Mouse (Mus musculus) neural tube, embryonic 11.5 days (tissue): ENCODE results near the gene Bst2. TPM values are rescaled to one million over a fixed set of nuclear protein-coding genes. Genes with fewer than 3 reads are reported as not detected.
"Not testable (repeated sequence)": the region's sequence is repeated elsewhere in the genome, so short reads cannot be mapped to it uniquely, and the experiment has no call there.

Experiments used
- ATAC-seq: fragments of 200-750 bp; cut with Nextera tagmentation; 2 replicates; pipeline ENCODE4 v1.8.0; 2017; ENCODE audit warnings: moderate number of reproducible peaks, mild to moderate bottlenecking, moderate TSS enrichment, moderate library complexity; ENCODE audit not compliant: insufficient read depth, low FRiP score, low TSS enrichment
- DNase-seq: peaks from one replicate; pipeline ENCODE4 v3.0.0-alpha.2; 2015; ENCODE audit warnings: low spot score
- H3K27ac ChIP-seq: fragments of 300-500 bp; sonication (generic); 2 replicates; pipeline ENCODE4 v1.5.1; 2014; ENCODE audit warnings: low read depth, mild to moderate bottlenecking, low read length
- H3K27me3 ChIP-seq: fragments of 300-500 bp; sonication (generic); 2 replicates; pipeline ENCODE4 v1.6.1; 2014; ENCODE audit warnings: mild to moderate bottlenecking, low read length, mixed read lengths; ENCODE audit not compliant: control insufficient read depth, insufficient read depth
- H3K36me3 ChIP-seq: fragments of 300-500 bp; sonication (generic); 2 replicates; pipeline ENCODE4 v1.6.1; 2014; ENCODE audit warnings: mild to moderate bottlenecking, low read length, moderate library complexity, mixed read lengths; ENCODE audit not compliant: control insufficient read depth, insufficient read depth
- H3K4me1 ChIP-seq: fragments of 300-500 bp; sonication (generic); 2 replicates; pipeline ENCODE4 v1.6.1; 2014; ENCODE audit warnings: low read length, mixed read lengths; ENCODE audit not compliant: control insufficient read depth, insufficient read depth
- H3K4me2 ChIP-seq: fragments of 300-500 bp; sonication (generic); 2 replicates; pipeline ENCODE4 v1.6.1; 2014; ENCODE audit warnings: low read depth, mild to moderate bottlenecking, moderate library complexity
- H3K4me3 ChIP-seq: fragments of 300-500 bp; sonication (generic); 2 replicates; pipeline ENCODE4 v1.5.1; 2014; ENCODE audit warnings: low read depth, low read length
- H3K9ac ChIP-seq: fragments of 300-500 bp; sonication (generic); 2 replicates; pipeline ENCODE4 v1.6.1; 2014; ENCODE audit warnings: mild to moderate bottlenecking, low read length
- H3K9me3 ChIP-seq: fragments of 300-500 bp; sonication (generic); 2 replicates; pipeline ENCODE4 v1.6.1; 2016; ENCODE audit warnings: low read length; ENCODE audit not compliant: control insufficient read depth
- WGBS: fragments of 180-500 bp; shearing (Covaris S2); extraction: QIAGEN DNeasy Blood & Tissue Kit; methylation state at CpG from one replicate; pipeline ENCODE4 v1.1.7; 2014; 5-methylcytosine and 5-hydroxymethylcytosine counted together
- polyA plus RNA-seq: library from polyadenylated mRNA; unstranded; fragments of >200 nt; fragmentation: Nextera tagmentation; extraction: Ambion mirVana; gene quantifications from 2 replicates; pipeline ENCODE4 v1.2.1, GENCODE M21; 2014

The Bst2 gene
- polyA plus RNA-seq, 1 experiment from 2014 or later: 4.9 TPM

DNA sequence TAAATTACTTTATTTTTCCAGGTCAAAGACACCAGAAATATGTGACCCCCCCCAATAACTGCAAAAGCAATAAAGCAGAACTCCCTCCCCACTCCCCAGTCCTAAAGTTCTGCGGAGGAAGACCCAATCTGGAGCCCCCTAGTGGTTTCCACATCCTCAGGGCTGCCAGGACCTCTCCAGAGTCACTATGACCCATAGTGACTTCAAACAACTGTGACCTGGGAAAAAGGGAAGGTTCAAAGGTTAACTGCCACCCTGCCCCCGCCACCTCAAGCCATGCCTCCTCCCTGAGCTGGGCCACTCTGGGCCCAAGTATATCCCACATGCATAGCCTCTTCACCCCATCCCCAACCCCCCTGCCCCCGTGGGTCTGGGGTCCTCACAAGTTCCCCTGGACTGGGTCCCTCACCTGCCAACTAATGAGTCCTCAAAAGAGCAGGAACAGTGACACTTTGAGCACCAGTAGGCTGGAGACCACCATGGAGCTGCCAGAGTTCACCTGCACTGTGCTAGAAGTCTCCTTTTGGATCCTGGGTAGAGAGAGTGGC is 2.9 kb downstream of the Bst2 start:
- Histone ChIP-seq H3K4me3 (no peak overlapping the region), H3K9me3 (no peaks in the 10 kb centered on the region), H3K9ac (no peak overlapping the region), H3K27ac (no peak overlapping the region), H3K36me3 (no peaks in the 10 kb centered on the region), H3K27me3 (peaks cover 6% of the 10 kb centered on the region; the same call in 1 of the 2 replicates), H3K4me2 (no peak overlapping the region), H3K4me1 (no peaks in the 10 kb centered on the region)
- DNase-seq: no peak
- WGBS: 32% methylated on average over 3 of the region's 3 CpGs
- no peak for ATAC-seq

DNA sequence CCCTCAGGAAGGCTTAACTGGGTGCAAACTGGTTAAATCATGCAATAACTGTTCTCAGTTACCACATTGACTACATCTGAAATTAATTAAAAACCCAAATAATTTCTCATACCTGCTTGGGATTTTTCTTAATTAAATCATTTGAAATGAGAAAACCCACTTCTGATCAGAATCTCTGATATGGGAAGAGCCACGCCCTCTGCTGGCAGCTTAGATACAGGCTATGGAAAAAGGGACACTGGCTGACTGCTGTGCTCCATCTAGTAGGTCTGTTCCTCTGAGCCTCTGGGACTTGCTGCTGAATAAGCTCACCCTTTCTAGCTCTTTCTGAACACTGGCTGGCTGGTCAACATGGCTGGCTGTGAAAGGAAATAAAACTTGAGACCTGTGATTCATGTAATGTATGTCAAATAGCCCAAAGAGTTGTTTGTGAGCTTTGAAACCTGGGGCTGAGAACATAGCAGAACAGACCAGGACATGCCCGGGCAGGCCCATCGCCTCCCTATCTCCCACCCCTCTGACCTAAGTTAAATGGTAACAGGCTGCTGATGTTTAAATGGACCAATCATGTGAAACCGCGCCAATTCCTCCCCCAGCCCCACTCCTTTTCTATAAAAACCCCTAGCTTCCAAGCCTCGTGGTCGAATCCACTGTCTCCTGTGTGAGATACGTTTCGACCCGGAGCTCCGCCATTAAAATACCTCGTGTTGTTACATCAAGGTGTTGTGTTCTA is 6.4 kb downstream of the Bst2 start:
- 69% methylated on average over 5 of the region's 12 CpGs for WGBS
- H3K4me3 ChIP-seq, H3K4me1 ChIP-seq, ATAC-seq, H3K9ac ChIP-seq, H3K36me3 ChIP-seq, DNase-seq, H3K9me3 ChIP-seq, H3K4me2 ChIP-seq, H3K27ac ChIP-seq: not testable (repeated sequence)
- H3K27me3 ChIP-seq: peaks cover 13% of the 10 kb centered on the region

DNA sequence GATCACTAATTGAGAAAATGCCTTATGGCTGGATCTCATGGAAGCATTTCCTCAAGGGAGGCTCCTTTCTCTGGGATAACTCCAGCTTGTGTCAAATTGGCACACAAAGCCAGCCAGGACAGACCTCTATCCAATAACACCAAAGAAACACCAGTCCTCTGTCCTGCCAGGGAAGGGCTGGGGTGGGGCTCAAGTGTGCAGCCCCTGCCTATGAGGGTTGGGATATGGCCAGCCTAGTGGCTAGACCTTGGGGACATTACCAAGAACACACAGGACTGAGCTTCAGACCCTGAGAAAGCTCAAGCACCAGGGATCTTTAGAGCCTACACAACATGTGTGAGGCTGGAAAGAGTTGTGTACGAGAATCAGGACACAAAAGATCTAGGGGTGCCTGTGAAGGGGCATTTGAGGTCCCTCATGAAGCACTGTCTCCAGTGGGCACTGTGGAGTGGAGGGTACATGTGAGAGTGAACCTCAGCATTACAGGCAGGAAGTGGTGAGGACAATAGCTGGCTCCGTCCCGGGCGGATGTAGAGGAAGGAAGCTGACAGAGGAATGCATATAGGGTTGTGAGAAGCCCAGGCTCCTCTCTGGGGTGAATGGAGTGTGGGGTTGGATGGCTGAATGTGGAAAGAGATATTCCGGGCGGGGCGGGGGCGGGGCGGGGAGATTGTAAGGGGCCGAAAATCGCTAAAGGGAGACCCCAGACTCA is 8.7 kb downstream of the Bst2 start:
- Histone ChIP-seq H3K9me3 (no peaks in the 10 kb centered on the region), H3K27me3 (peaks cover 26% of the 10 kb centered on the region), H3K4me3 (no peak overlapping the region), H3K36me3 (no peaks in the 10 kb centered on the region), H3K4me1 (no peaks in the 10 kb centered on the region), H3K9ac (no peak overlapping the region), H3K4me2 (no peak overlapping the region), H3K27ac (no peak overlapping the region)
- ATAC-seq (no peak), DNase-seq (no peak)
- 83% methylated on average over 11 of the region's 11 CpGs for WGBS

DNA sequence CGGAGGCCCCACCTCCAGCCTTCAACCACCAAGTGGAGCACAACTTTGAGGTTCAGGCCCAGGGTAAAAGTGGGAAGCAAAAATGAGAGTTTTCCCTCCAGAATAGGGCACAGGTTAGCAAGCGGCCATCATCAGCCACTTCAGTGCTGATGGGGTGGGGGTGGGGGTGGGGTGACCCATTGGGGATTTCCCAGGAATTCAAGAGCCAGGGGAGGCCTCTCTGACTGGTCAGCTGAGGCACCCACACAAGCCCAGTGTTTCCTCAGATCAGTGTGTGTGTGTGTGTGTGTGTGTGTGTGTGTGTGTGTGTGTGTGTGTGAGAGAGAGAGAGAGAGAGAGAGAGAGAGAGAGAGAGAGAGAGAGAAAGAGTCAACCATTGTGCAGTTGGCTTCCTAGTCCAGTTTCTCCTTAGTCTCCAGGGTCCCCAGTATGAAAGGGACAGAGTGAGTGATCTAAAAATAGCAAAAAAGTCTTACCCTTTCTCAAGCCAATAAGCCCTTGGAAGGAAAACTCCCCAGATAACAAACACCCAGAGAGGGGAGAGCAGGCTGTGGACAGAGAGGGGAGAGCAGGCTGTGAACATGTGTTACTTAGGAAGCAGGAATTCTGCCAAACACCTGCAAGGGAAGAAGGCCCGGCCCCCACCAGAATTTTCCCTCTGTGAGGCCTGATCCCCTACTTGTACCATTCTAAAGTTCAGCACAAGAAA is 9.9 kb downstream of the Bst2 start:
- 47% methylated on average over 3 of the region's 3 CpGs for WGBS
- H3K9me3 ChIP-seq: no peaks in the 10 kb centered on the region
- no peak overlapping the region for H3K9ac ChIP-seq
- peaks cover 26% of the 10 kb centered on the region for H3K27me3 ChIP-seq
- H3K27ac ChIP-seq: no peak overlapping the region
- no peaks in the 10 kb centered on the region for H3K4me1 ChIP-seq
- no peak overlapping the region for H3K4me3 ChIP-seq
- no peak overlapping the region for H3K4me2 ChIP-seq
- DNase-seq (no peak), ATAC-seq (no peak)
- H3K36me3 ChIP-seq: no peaks in the 10 kb centered on the region

DNA sequence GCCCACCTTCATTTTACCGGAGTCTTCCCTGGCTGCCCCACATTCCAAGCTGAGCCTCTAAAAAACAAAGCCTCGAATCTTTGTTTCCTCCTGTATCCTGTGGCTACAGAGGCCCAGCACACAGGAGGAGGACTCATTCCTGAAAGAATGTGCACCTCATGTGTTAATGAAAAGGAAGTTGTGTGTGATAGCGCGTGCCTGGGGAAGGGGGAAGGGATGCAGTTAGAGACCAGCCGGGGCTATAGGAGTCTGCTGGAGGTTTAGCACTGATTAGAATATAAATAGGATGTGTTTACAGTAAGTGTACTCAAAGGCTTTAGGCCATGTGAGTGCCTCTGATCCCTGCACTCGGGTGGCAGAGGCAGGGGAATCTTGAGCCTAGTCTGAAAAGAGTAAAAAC is 11.0 kb downstream of the Bst2 start:
- H3K4me2 ChIP-seq: no peak overlapping the region
- H3K9me3 ChIP-seq: no peaks in the 10 kb centered on the region
- WGBS: 10% methylated on average over 6 of the region's 6 CpGs
- ATAC-seq (no peak), DNase-seq (no peak)
- no peak overlapping the region for H3K27ac ChIP-seq
- H3K36me3 ChIP-seq: no peaks in the 10 kb centered on the region
- H3K27me3 ChIP-seq: peaks cover 26% of the 10 kb centered on the region
- no peak overlapping the region for H3K4me3 ChIP-seq
- H3K4me1 ChIP-seq: no peaks in the 10 kb centered on the region
- no peak overlapping the region for H3K9ac ChIP-seq

DNA sequence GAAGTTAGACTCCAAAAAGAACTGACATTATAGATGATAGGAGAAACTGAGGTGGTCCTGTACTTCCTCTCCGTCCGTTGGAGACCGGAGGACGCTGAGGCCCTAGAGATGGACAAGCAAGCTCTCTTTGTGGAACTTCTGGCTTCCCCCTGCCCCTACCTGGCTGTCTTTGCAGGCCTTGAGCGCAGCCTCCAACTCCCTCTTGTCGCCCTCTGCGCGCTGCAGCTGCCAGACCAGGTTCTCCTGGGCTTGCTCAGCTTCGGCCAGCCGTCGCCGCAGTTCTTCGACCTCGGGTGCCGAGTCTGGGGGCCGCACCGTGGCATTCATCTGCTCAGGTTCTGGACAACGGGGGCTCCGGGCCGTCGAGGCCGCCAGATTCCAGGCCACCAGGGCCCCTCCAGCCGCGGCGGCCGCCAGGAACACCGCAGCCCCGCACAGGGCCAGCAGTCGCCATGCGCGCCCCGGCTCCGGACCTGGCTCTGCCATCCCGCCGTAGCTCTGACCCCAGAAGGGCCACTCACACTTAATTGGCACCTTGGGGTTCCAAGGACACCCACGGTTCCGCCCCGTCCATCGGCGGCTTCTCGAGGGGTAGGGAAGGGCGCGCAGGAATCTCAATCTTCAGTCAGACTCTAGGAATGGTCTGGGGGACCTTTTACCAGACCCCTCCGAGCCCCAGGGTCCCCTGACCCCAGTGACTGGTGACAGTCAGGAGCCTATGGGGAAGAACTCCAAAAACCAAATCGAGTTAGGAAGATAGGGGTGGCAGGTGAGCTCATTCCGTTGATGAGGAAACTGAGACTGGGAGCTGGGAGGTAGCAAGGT is 11.8 kb downstream of the Bst2 start, which contains the start of gene Ccdc194:
Gene Ccdc194 (minus strand): TSS at position 486 of the 825 bp plus-strand sequence.
- H3K27ac ChIP-seq: no peak within 1 kb of the TSS
- H3K27me3 ChIP-seq: peaks cover 26% of the 10 kb centered on the region
- ATAC-seq: no peak
- no peaks in the 10 kb centered on the region for H3K36me3 ChIP-seq
- DNase-seq: no peak
- no peaks in the 10 kb centered on the region for H3K9me3 ChIP-seq
- no peak within 1 kb of the TSS for H3K4me3 ChIP-seq
- 6% methylated on average over 46 of the region's 46 CpGs for WGBS
- peak within 1 kb of the TSS; percentile 19; the same call in 1 of the 2 replicates for H3K4me2 ChIP-seq
- H3K9ac ChIP-seq: no peak within 1 kb of the TSS
- no peaks in the 10 kb centered on the region for H3K4me1 ChIP-seq

DNA sequence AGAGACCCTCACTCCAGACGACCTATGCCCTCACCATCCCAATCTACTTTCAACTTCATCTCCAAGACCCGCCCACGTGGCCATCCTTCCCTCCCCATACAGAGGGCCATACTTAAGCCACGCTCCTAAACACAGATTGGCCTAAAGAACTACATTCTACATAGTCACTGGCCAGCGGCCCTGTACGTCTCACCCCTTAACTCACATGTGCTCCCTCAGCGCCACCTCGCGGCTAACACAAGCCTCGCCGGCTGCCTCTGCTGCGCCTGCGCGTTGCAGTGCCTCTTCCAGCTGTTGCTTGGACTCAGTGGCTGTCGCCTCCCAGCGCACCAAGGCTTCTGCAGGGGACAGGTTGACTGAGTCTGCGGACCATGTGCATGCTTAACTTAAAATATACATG is 15.6 kb downstream of the Bst2 start:
- Histone ChIP-seq H3K36me3 (no peaks in the 10 kb centered on the region), H3K4me2 (no peak overlapping the region), H3K9ac (no peak overlapping the region), H3K9me3 (no peaks in the 10 kb centered on the region), H3K4me1 (no peaks in the 10 kb centered on the region), H3K27ac (no peak overlapping the region), H3K27me3 (peaks cover 20% of the 10 kb centered on the region), H3K4me3 (no peak overlapping the region)
- ATAC-seq (peak; percentile 86), DNase-seq (peak; percentile 96)
- WGBS: 7% methylated on average over 17 of the region's 17 CpGs
